Mouse (Mus musculus) forebrain, embryonic 15.5 days (tissue): ENCODE results near the gene Mogat1. TPM values are rescaled to one million over a fixed set of nuclear protein-coding genes. Genes with fewer than 3 reads are reported as not detected.
"Not testable (repeated sequence)": the region's sequence is repeated elsewhere in the genome, so short reads cannot be mapped to it uniquely, and the experiment has no call there.

Experiments used
- ATAC-seq: fragments of 200-750 bp; cut with Nextera tagmentation; replicated peaks from 2 replicates; pipeline ENCODE4 v1.8.0; 2017; ENCODE audit warnings: mild to moderate bottlenecking, moderate TSS enrichment, moderate library complexity
- H3K27ac ChIP-seq: fragments of 300-500 bp; sonication (generic); replicated peaks from 2 replicates; pipeline ENCODE4 v1.5.1; 2015; ENCODE audit warnings: mild to moderate bottlenecking, inconsistent platforms
- H3K27me3 ChIP-seq: fragments of 300-500 bp; sonication (generic); 2 replicates; pipeline ENCODE4 v1.6.1; 2015; ENCODE audit warnings: inconsistent platforms
- H3K36me3 ChIP-seq: fragments of 300-500 bp; sonication (generic); 2 replicates; pipeline ENCODE4 v1.6.1; 2015; ENCODE audit warnings: mild to moderate bottlenecking, inconsistent platforms
- H3K4me1 ChIP-seq: fragments of 300-500 bp; sonication (generic); 2 replicates; pipeline ENCODE4 v1.6.1; 2015; ENCODE audit warnings: inconsistent platforms
- H3K4me2 ChIP-seq: fragments of 300-500 bp; sonication (generic); replicated peaks from 2 replicates; pipeline ENCODE4 v1.6.1; 2015; ENCODE audit warnings: mild to moderate bottlenecking, inconsistent platforms
- H3K4me3 ChIP-seq: fragments of 300-500 bp; sonication (generic); 2 replicates; pipeline ENCODE4 v1.5.1; 2015; ENCODE audit warnings: mild to moderate bottlenecking, inconsistent platforms
- H3K9ac ChIP-seq: fragments of 300-500 bp; sonication (generic); replicated peaks from 2 replicates; pipeline ENCODE4 v1.6.1; 2015; ENCODE audit warnings: mild to moderate bottlenecking, inconsistent platforms
- H3K9me3 ChIP-seq: fragments of 300-500 bp; sonication (generic); 2 replicates; pipeline ENCODE4 v1.6.1; 2016; ENCODE audit warnings: inconsistent platforms
- WGBS: fragments of 180-500 bp; shearing (Covaris S2); methylation state at CpG from one replicate; pipeline ENCODE4 v1.1.7; 2015; ENCODE audit warnings: mixed read lengths; 5-methylcytosine and 5-hydroxymethylcytosine counted together
- polyA plus RNA-seq: library from polyadenylated mRNA; unstranded; fragments of >200 nt; fragmentation: Nextera tagmentation; extraction: Ambion mirVana; gene quantifications from 2 replicates; pipeline ENCODE4 v1.2.1, GENCODE M21; 2015

The Mogat1 gene
- not detected in 2 replicates for polyA plus RNA-seq

- no peak for ATAC-seq
- Histone ChIP-seq H3K4me2 (peak within 1 kb of the TSS; percentile 44), H3K9me3 (no peaks in the 10 kb centered on the region), H3K36me3 (no peaks in the 10 kb centered on the region), H3K4me3 (peak within 1 kb of the TSS; percentile 29), H3K27me3 (no peaks in the 10 kb centered on the region), H3K9ac (peak within 1 kb of the TSS; percentile 33), H3K4me1 (no peaks in the 10 kb centered on the region), H3K27ac (no peak within 1 kb of the TSS)
- 57% methylated on average over 5 of the region's 5 CpGs for WGBS
These were observed at the start of gene Mogat1 for GRCm38 (mm10) chr1:78510862-78511261. TSS of gene Mogat1 (plus strand) at chr1:78510991.

- Histone ChIP-seq H3K4me1 (no peaks in the 10 kb centered on the region), H3K27me3 (no peaks in the 10 kb centered on the region), H3K9me3 (no peaks in the 10 kb centered on the region), H3K9ac (no peak overlapping the region), H3K36me3 (peaks cover 48% of the 10 kb centered on the region), H3K4me3 (no peak overlapping the region), H3K27ac (no peak overlapping the region), H3K4me2 (no peak overlapping the region)
- no peak for ATAC-seq
- WGBS = 92% methylated on average over 5 of the region's 5 CpGs
These were observed 38.4 kb upstream of the Mogat1 start for GRCm38 (mm10) chr1:78472441-78472840.

GRCm38 (mm10) chr1:78483430-78483829, 27.4 kb upstream of the Mogat1 start:
- no peak overlapping the region for H3K4me3 ChIP-seq
- whole genome bisulfite sequencing = 95% methylated on average over 3 of the region's 3 CpGs
- H3K4me1 ChIP-seq = peaks cover 21% of the 10 kb centered on the region
- H3K27me3 ChIP-seq = no peaks in the 10 kb centered on the region
- no peak overlapping the region for H3K27ac ChIP-seq
- H3K4me2 ChIP-seq = no peak overlapping the region
- H3K9me3 ChIP-seq = no peaks in the 10 kb centered on the region
- ATAC-seq = no peak
- peaks cover 19% of the 10 kb centered on the region for H3K36me3 ChIP-seq
- H3K9ac ChIP-seq = no peak overlapping the region

- Histone ChIP-seq H3K4me1 (peaks cover 21% of the 10 kb centered on the region), H3K9me3 (no peaks in the 10 kb centered on the region), H3K36me3 (peaks cover 14% of the 10 kb centered on the region; the same call in 1 of the 2 replicates), H3K27ac (no peak overlapping the region), H3K4me3 (no peak overlapping the region), H3K27me3 (no peaks in the 10 kb centered on the region), H3K4me2 (no peak overlapping the region), H3K9ac (no peak overlapping the region)
- 37% methylated on average over 2 of the region's 2 CpGs for WGBS
- ATAC-seq = no peak
These were observed 26.4 kb upstream of the Mogat1 start for GRCm38 (mm10) chr1:78484361-78484760.

- Histone ChIP-seq H3K4me3 (peak overlapping the region; percentile 99), H3K36me3 (no peaks in the 10 kb centered on the region), H3K27me3 (no peaks in the 10 kb centered on the region), H3K27ac (peak overlapping the region; percentile 80), H3K4me2 (peak overlapping the region; percentile 62), H3K4me1 (peaks cover 27% of the 10 kb centered on the region), H3K9me3 (no peaks in the 10 kb centered on the region), H3K9ac (peak overlapping the region; percentile 90)
- WGBS = under 1% methylated on average over 28 of the region's 28 CpGs
- no peak for ATAC-seq
These were observed 22.4 kb upstream of the Mogat1 start for GRCm38 (mm10) chr1:78488427-78488751.

- 0 out of 2 replicates have a peak, but pooled peaks cover under 1% of the 10 kb centered on the region for H3K27me3 ChIP-seq
- H3K36me3 ChIP-seq = no peaks in the 10 kb centered on the region
- ATAC-seq = peak; percentile 99
- H3K4me1 ChIP-seq = peaks cover 27% of the 10 kb centered on the region
- H3K27ac ChIP-seq = peak within 1 kb of the TSS; percentile 80
- peak within 1 kb of the TSS; percentile 62 for H3K4me2 ChIP-seq
- peak within 1 kb of the TSS; percentile 90 for H3K9ac ChIP-seq
- under 1% methylated on average over 31 of the region's 31 CpGs for WGBS
- peak within 1 kb of the TSS; percentile 99 for H3K4me3 ChIP-seq
- no peaks in the 10 kb centered on the region for H3K9me3 ChIP-seq
These were observed 21.9 kb upstream of the Mogat1 start, which contains the start of gene Farsb for GRCm38 (mm10) chr1:78488752-78489492. TSS of gene Farsb (minus strand) at chr1:78488897.

- no peak for ATAC-seq
- no peak overlapping the region for H3K4me3 ChIP-seq
- WGBS = 78% methylated on average over 1 of the region's 1 CpGs
These were observed 20.6 kb upstream of the Mogat1 start for GRCm38 (mm10) chr1:78490143-78490542.

GRCm38 (mm10) chr1:78501036-78501435, 9.8 kb upstream of the Mogat1 start:
- no peaks in the 10 kb centered on the region for H3K27me3 ChIP-seq
- no peak overlapping the region for H3K4me3 ChIP-seq
- H3K27ac ChIP-seq = no peak overlapping the region
- 95% methylated on average over 16 of the region's 16 CpGs for WGBS
- H3K4me2 ChIP-seq = no peak overlapping the region
- H3K36me3 ChIP-seq = no peaks in the 10 kb centered on the region
- H3K9me3 ChIP-seq = no peaks in the 10 kb centered on the region
- no peaks in the 10 kb centered on the region for H3K4me1 ChIP-seq
- no peak for ATAC-seq
- no peak overlapping the region for H3K9ac ChIP-seq

More at GRCm38 (mm10) chr1:78490143-78490542, 20.6 kb upstream of the Mogat1 start:
- H3K4me2 ChIP-seq = no peak overlapping the region
- no peaks in the 10 kb centered on the region for H3K36me3 ChIP-seq
- H3K27me3 ChIP-seq = 0 out of 2 replicates have a peak, but pooled peaks cover 3% of the 10 kb centered on the region
- H3K4me1 ChIP-seq = peaks cover 23% of the 10 kb centered on the region
- H3K9ac ChIP-seq = no peak overlapping the region
- H3K9me3 ChIP-seq = no peaks in the 10 kb centered on the region
- H3K27ac ChIP-seq = no peak overlapping the region

GRCm38 (mm10) chr1:78501856-78502255, 8.9 kb upstream of the Mogat1 start:
- H3K4me2 ChIP-seq, H3K27ac ChIP-seq, H3K36me3 ChIP-seq, H3K9ac ChIP-seq, H3K9me3 ChIP-seq, ATAC-seq, H3K4me1 ChIP-seq, H3K4me3 ChIP-seq, H3K27me3 ChIP-seq: not testable (repeated sequence)
- 91% methylated on average over 12 of the region's 12 CpGs for WGBS

- Histone ChIP-seq H3K9ac (no peak overlapping the region), H3K36me3 (no peaks in the 10 kb centered on the region), H3K4me1 (no peaks in the 10 kb centered on the region), H3K4me2 (no peak overlapping the region), H3K4me3 (no peak overlapping the region), H3K27me3 (no peaks in the 10 kb centered on the region), H3K9me3 (no peaks in the 10 kb centered on the region), H3K27ac (no peak overlapping the region)
- WGBS = 95% methylated on average over 6 of the region's 6 CpGs
- no peak for ATAC-seq
These were observed 8.3 kb upstream of the Mogat1 start for GRCm38 (mm10) chr1:78502527-78502926.

GRCm38 (mm10) chr1:78507137-78507536, 3.7 kb upstream of the Mogat1 start:
- Histone ChIP-seq H3K9me3 (no peaks in the 10 kb centered on the region), H3K4me2 (no peak overlapping the region), H3K27ac (no peak overlapping the region), H3K4me3 (no peak overlapping the region), H3K36me3 (no peaks in the 10 kb centered on the region), H3K9ac (no peak overlapping the region), H3K27me3 (no peaks in the 10 kb centered on the region), H3K4me1 (no peaks in the 10 kb centered on the region)
- WGBS = 59% methylated on average over 1 of the region's 1 CpGs
- ATAC-seq = no peak

GRCm38 (mm10) chr1:78511621-78512160, 900 bp downstream of the Mogat1 start, which contains the start of gene BC035947:
TSS of gene BC035947 (minus strand) at chr1:78512158.
- Histone ChIP-seq H3K27ac (no peak within 1 kb of the TSS), H3K4me2 (peak within 1 kb of the TSS; percentile 44), H3K4me3 (peak within 1 kb of the TSS; percentile 29), H3K36me3 (no peaks in the 10 kb centered on the region), H3K9me3 (no peaks in the 10 kb centered on the region), H3K4me1 (no peaks in the 10 kb centered on the region), H3K27me3 (no peaks in the 10 kb centered on the region), H3K9ac (peak within 1 kb of the TSS; percentile 33)
- WGBS = 7% methylated on average over 25 of the region's 25 CpGs
- ATAC-seq = peak; percentile 64
